Mouse (Mus musculus) ES-Bruce4 (cell line): Measurements from ENCODE around the gene Thoc5. TPM values are rescaled to one million over a fixed set of nuclear protein-coding genes. Genes with fewer than 3 reads are reported as not detected.
A peak's percentile ranks its signal among the peaks of the same experiment; 100 is the strongest.

Experiments
- H3K27ac ChIP-seq: 2 replicates; pipeline ENCODE4 v1.5.1; 2012; ENCODE audit warnings: low read length, inconsistent platforms; ENCODE audit not compliant: insufficient read depth
- H3K27me3 ChIP-seq: 2 replicates; pipeline ENCODE4 v1.6.1; 2012; ENCODE audit warnings: mild to moderate bottlenecking, low read length, inconsistent platforms; ENCODE audit not compliant: control insufficient read depth, poor library complexity, insufficient read depth, severe bottlenecking
- H3K36me3 ChIP-seq: 2 replicates; pipeline ENCODE4 v1.6.1; 2012; ENCODE audit warnings: inconsistent platforms, mild to moderate bottlenecking, low read length, moderate library complexity; ENCODE audit not compliant: control insufficient read depth, poor library complexity, insufficient read depth, severe bottlenecking
- H3K4me1 ChIP-seq: one replicate; pipeline ENCODE4 v1.8.1; 2011; ENCODE audit warnings: low read length; ENCODE audit not compliant: control insufficient read depth, insufficient read depth
- H3K4me3 ChIP-seq: 2 replicates; pipeline ENCODE4 v1.5.1; 2011; ENCODE audit warnings: low read depth, mild to moderate bottlenecking, low read length
- H3K9ac ChIP-seq: 2 replicates; pipeline ENCODE4 v1.6.1; 2012; ENCODE audit warnings: low read depth, mild to moderate bottlenecking, inconsistent platforms; ENCODE audit not compliant: poor library complexity, severe bottlenecking
- H3K9me3 ChIP-seq: replicated peaks from 2 replicates; pipeline ENCODE4 v1.6.1; 2012; ENCODE audit warnings: mild to moderate bottlenecking, low read length, inconsistent platforms; ENCODE audit not compliant: control insufficient read depth, poor library complexity, insufficient read depth, severe bottlenecking
- CTCF ChIP-seq: IDR thresholded peaks from one replicate; pipeline ENCODE4 v1.8.1; 2011; ENCODE audit warnings: low read depth, low read length
- EP300 ChIP-seq: IDR thresholded peaks from 2 replicates; pipeline ENCODE4 v1.6.1; 2011; ENCODE audit warnings: low read depth, low read length; ENCODE audit not compliant: insufficient read depth
- POLR2A ChIP-seq: IDR thresholded peaks from one replicate; pipeline ENCODE4 v1.8.1; 2011; ENCODE audit warnings: low read length; ENCODE audit not compliant: insufficient read depth
- polyA plus RNA-seq: library from polyadenylated mRNA; stranded (reverse); fragments of >200 nt; gene quantifications from 2 replicates; pipeline ENCODE4 v1.2.4, GENCODE M21; 2011; ENCODE audit warnings: low read depth; ENCODE audit not compliant: missing spikeins, insufficient read depth, insufficient read length

Gene Thoc5
- polyA plus RNA-seq, 1 experiment: 51.3 TPM

DNA sequence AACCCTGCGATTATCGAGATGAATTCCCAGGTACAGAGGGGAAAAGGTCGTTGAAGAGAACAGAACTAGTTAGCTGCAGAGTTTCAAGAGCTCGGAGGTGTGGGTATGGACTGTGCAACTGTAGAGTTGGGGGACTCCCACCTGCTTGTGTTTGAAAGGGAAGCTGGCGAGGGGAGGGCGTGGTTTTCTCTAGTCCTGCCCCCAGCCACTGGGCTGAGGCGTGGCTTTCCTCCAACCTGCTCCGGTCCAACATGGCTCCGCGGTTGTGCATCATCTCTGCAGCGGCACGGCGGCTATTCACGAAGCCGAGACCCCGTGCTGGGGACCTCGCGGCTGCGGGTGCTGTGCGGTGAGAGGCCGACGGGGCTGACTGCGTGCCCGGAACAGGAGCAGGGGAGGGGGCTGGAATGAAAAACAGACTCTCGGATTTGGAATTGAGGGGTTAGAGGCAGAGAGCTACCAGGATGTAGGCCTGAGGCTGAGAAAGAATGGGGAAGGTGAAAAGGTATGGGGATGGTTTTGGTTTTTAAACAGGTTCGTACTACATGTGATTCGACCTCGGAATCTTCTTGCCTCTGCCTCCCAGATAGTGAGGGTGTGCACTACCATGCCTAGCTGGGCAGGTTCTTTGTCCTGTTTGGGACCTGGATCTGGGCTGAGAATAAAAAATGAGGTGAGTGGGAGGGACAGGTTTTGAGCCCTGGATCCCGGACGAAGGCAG is 21.2 kb upstream of the Thoc5 start, which contains the start of gene Nipsnap1:
TSS of gene Nipsnap1 (plus strand) at position 197 of the 721 bp plus-strand sequence.
- Histone ChIP-seq H3K4me3 (peak within 1 kb of the TSS; percentile 89), H3K27ac (0 out of 2 replicates have a peak within 1 kb of the TSS, but pooled peaks have one; percentile 1), H3K9me3 (no peaks in the 10 kb centered on the region), H3K9ac (peak within 1 kb of the TSS; percentile 64), H3K27me3 (no peaks in the 10 kb centered on the region), H3K36me3 (peaks cover 3% of the 10 kb centered on the region; the same call in 1 of the 2 replicates), H3K4me1 (peaks cover 1% of the 10 kb centered on the region)
- peak; percentile 71 for TF ChIP-seq POLR2A
- TF ChIP-seq CTCF: no peak

GRCm38 (mm10) chr11:4874551-4874950 is 20.6 kb upstream of the Thoc5 start:
- Histone ChIP-seq H3K36me3 (peaks cover 3% of the 10 kb centered on the region; the same call in 1 of the 2 replicates), H3K4me3 (peak overlapping the region; percentile 89), H3K9me3 (no peaks in the 10 kb centered on the region), H3K27me3 (no peaks in the 10 kb centered on the region), H3K27ac (0 out of 2 replicates have a peak overlapping the region, but pooled peaks have one; percentile 1), H3K9ac (peak overlapping the region; percentile 64), H3K4me1 (peaks cover 2% of the 10 kb centered on the region)
- TF ChIP-seq POLR2A (peak; percentile 48), EP300 (no peak)

GRCm38 (mm10) chr11:4881087-4881486 is 14.0 kb upstream of the Thoc5 start:
- no peak overlapping the region for H3K9ac ChIP-seq

GRCm38 (mm10) chr11:4882892-4883627 is 12.1 kb upstream of the Thoc5 start:
- Histone ChIP-seq H3K27me3 (no peaks in the 10 kb centered on the region), H3K9me3 (no peaks in the 10 kb centered on the region), H3K36me3 (peaks cover 14% of the 10 kb centered on the region), H3K4me3 (0 out of 2 replicates have a peak overlapping the region, but pooled peaks have one; percentile 1), H3K4me1 (peaks cover 2% of the 10 kb centered on the region), H3K27ac (peak overlapping the region; percentile 61), H3K9ac (no peak overlapping the region)
- peak; percentile 42; the same call in 1 of the 2 replicates for TF ChIP-seq EP300
- no peak for TF ChIP-seq POLR2A
- peak; percentile 67 for TF ChIP-seq CTCF

More at GRCm38 (mm10) chr11:4881087-4881486, 14.0 kb upstream of the Thoc5 start:
- Histone ChIP-seq H3K9me3 (no peaks in the 10 kb centered on the region), H3K4me1 (peaks cover 2% of the 10 kb centered on the region), H3K36me3 (peaks cover 8% of the 10 kb centered on the region), H3K27ac (no peak overlapping the region), H3K4me3 (no peak overlapping the region), H3K27me3 (no peaks in the 10 kb centered on the region)
- no peak for TF ChIP-seq POLR2A

- Histone ChIP-seq H3K27me3 (no peaks in the 10 kb centered on the region), H3K4me3 (no peak overlapping the region), H3K27ac (no peak overlapping the region), H3K9ac (no peak overlapping the region), H3K9me3 (no peaks in the 10 kb centered on the region), H3K4me1 (no peaks in the 10 kb centered on the region), H3K36me3 (peaks cover 36% of the 10 kb centered on the region)
- TF ChIP-seq CTCF (peak; percentile 22), POLR2A (no peak)
Measured at GRCm38 (mm10) chr11:4885385-4885903, 9.7 kb upstream of the Thoc5 start.

DNA sequence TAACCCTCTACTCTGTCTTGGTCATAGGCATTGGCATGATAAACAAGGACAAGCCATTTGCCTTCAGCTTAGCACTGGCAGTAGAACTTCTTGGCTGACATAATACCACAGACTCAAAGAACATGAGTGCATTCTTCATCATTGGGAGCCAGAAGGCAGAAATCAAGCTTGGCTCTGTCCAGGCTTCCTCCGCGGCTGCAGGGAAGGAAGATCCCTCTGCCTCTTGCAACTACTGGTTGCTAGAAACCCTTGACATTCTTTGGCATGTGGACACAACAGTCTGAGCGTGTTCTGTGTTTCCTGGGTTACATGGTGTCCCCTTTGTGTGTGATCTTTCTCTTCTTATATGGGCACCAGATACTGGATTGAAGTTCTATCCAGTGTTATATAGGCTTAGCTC is 8.1 kb upstream of the Thoc5 start:
- no peak for TF ChIP-seq CTCF
- TF ChIP-seq EP300: no peak
- peaks cover 45% of the 10 kb centered on the region for H3K36me3 ChIP-seq
- H3K9ac ChIP-seq: no peak overlapping the region
- H3K4me1 ChIP-seq: no peaks in the 10 kb centered on the region
- H3K27me3 ChIP-seq: no peaks in the 10 kb centered on the region
- H3K9me3 ChIP-seq: no peaks in the 10 kb centered on the region
- no peak overlapping the region for H3K4me3 ChIP-seq
- H3K27ac ChIP-seq: no peak overlapping the region
